Mouse (Mus musculus) lung, postnatal 0 days (tissue): ENCODE results near the gene Tmem258. TPM values are rescaled to one million over a fixed set of nuclear protein-coding genes. Genes with fewer than 3 reads are reported as not detected.

Experiments
- ATAC-seq: fragments of 200-750 bp; cut with Nextera tagmentation; 2 replicates; pipeline ENCODE4 v1.8.0; 2017; ENCODE audit warnings: moderate library complexity
- DNase-seq: peaks from one replicate; pipeline ENCODE4 v3.0.0-alpha.2; 2016; ENCODE audit warnings: low spot score
- H3K27ac ChIP-seq: fragments of 300-500 bp; sonication (generic); 2 replicates; pipeline ENCODE4 v1.5.1; 2014; ENCODE audit warnings: antibody characterized with exemption, mild to moderate bottlenecking, low read length, mixed read lengths
- H3K27me3 ChIP-seq: fragments of 300-500 bp; sonication (generic); replicated peaks from 2 replicates; pipeline ENCODE4 v1.6.1; 2014; ENCODE audit warnings: low read length, mixed read lengths; ENCODE audit not compliant: insufficient read depth
- H3K36me3 ChIP-seq: fragments of 300-500 bp; sonication (generic); 2 replicates; pipeline ENCODE4 v1.6.1; 2014; ENCODE audit warnings: low read length, mixed read lengths; ENCODE audit not compliant: insufficient read depth
- H3K4me1 ChIP-seq: fragments of 300-500 bp; sonication (generic); 2 replicates; pipeline ENCODE4 v1.6.1; 2014; ENCODE audit warnings: antibody characterized with exemption, low read depth, low read length, mixed read lengths; ENCODE audit not compliant: insufficient read depth
- H3K4me2 ChIP-seq: fragments of 300-500 bp; sonication (generic); replicated peaks from 2 replicates; pipeline ENCODE4 v1.6.1; 2014; ENCODE audit warnings: low read depth, mild to moderate bottlenecking, low read length, moderate library complexity, mixed read lengths
- H3K4me3 ChIP-seq: fragments of 300-500 bp; sonication (generic); 2 replicates; pipeline ENCODE4 v1.5.1; 2014; ENCODE audit warnings: low read depth, low read length
- H3K9ac ChIP-seq: fragments of 300-500 bp; sonication (generic); replicated peaks from 2 replicates; pipeline ENCODE4 v1.6.1; 2014; ENCODE audit warnings: low read depth, mild to moderate bottlenecking
- H3K9me3 ChIP-seq: fragments of 300-500 bp; sonication (generic); 2 replicates; pipeline ENCODE4 v1.6.1; 2016; ENCODE audit warnings: low read length, mixed read lengths
- CTCF ChIP-seq: IDR thresholded peaks from 2 replicates; pipeline ENCODE4 v1.5.1; 2016; ENCODE audit warnings: antibody characterized with exemption, mild to moderate bottlenecking
- EP300 ChIP-seq: IDR thresholded peaks from 2 replicates; pipeline ENCODE4 v1.6.1; 2016; ENCODE audit warnings: antibody characterized with exemption, mild to moderate bottlenecking, control low read depth
- whole genome bisulfite sequencing: fragments of 180-500 bp; shearing (Covaris S2); extraction: QIAGEN DNeasy Blood & Tissue Kit; methylation state at CpG from one replicate; pipeline ENCODE4 v1.1.7; 2014; 5-methylcytosine and 5-hydroxymethylcytosine counted together
- polyA plus RNA-seq: library from polyadenylated mRNA; unstranded; fragments of >200 nt; fragmentation: Nextera tagmentation; extraction: Ambion mirVana; gene quantifications from 2 replicates; pipeline ENCODE4 v1.2.1, GENCODE M21; 2015

Gene Tmem258
- polyA plus RNA-seq, 1 experiment from 2014 or later, result 394 TPM

GRCm38 (mm10) chr19:10188281-10188811 is 15.5 kb upstream of the Tmem258 start:
- TF ChIP-seq EP300 (no peak), CTCF (no peak)
- Histone ChIP-seq H3K36me3 (peaks cover 10% of the 10 kb centered on the region; the same call in 1 of the 2 replicates), H3K4me2 (no peak overlapping the region), H3K9me3 (no peaks in the 10 kb centered on the region), H3K4me1 (peaks cover 5% of the 10 kb centered on the region; the same call in 1 of the 2 replicates), H3K9ac (no peak overlapping the region), H3K27me3 (no peaks in the 10 kb centered on the region), H3K4me3 (no peak overlapping the region), H3K27ac (no peak overlapping the region)
- 84% methylated on average over 10 of the region's 10 CpGs for WGBS
- DNase-seq (no peak), ATAC-seq (no peak)

DNA sequence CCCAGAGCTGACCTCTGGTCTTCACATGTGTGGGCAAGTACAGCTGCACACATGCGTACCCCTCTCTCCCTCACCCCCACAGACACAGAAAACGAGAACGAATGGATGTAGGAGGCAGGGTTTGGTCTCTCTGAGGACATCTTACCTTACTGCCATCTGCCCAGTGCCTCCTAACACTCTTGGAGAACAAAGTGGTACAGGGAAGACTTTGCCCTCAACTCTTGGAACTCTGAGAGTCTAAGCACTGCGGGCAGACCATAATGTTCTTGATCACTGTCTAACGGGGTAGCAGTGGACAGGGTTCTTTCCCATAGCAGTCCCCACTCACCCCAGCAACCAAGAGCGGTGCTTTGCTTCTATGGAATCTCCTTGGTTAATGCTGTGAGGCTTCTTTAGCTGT is 14.8 kb upstream of the Tmem258 start:
- Histone ChIP-seq H3K36me3 (peaks cover 10% of the 10 kb centered on the region; the same call in 1 of the 2 replicates), H3K27me3 (no peaks in the 10 kb centered on the region), H3K9me3 (no peaks in the 10 kb centered on the region), H3K27ac (no peak overlapping the region), H3K9ac (no peak overlapping the region), H3K4me1 (peaks cover 3% of the 10 kb centered on the region; the same call in 1 of the 2 replicates), H3K4me3 (no peak overlapping the region), H3K4me2 (no peak overlapping the region)
- ATAC-seq (no peak), DNase-seq (no peak)
- 92% methylated on average over 6 of the region's 6 CpGs for WGBS
- no peak for TF ChIP-seq CTCF
- no peak for TF ChIP-seq EP300

DNA sequence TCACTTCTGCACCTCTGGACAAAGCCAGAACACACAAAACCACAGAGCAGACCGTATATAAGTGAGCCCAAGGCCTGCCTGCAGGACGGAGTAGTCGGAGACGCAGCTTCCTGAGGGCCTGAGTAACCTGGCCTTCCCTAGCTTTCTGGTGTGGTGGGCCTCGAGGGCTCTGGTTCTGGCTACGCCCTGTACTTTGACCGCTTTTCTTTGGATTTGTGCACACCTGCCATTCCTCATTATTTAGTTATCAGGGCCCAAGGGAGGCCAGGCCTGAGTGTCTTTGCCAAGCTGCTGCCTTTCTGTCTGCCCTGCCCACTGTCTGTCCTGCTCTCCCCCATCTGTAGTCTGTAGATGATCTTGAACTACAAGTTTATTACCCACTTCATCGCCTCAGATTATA is 13.9 kb upstream of the Tmem258 start:
- Histone ChIP-seq H3K4me1 (no peaks in the 10 kb centered on the region), H3K27me3 (no peaks in the 10 kb centered on the region), H3K9ac (no peak overlapping the region), H3K36me3 (peaks cover 10% of the 10 kb centered on the region; the same call in 1 of the 2 replicates), H3K4me3 (no peak overlapping the region), H3K27ac (no peak overlapping the region), H3K4me2 (no peak overlapping the region), H3K9me3 (no peaks in the 10 kb centered on the region)
- WGBS, result 90% methylated on average over 8 of the region's 8 CpGs
- DNase-seq (no peak), ATAC-seq (no peak)
- no peak for TF ChIP-seq CTCF
- TF ChIP-seq EP300, result no peak

GRCm38 (mm10) chr19:10190796-10191195 is 13.0 kb upstream of the Tmem258 start:
- peak; percentile 86 for TF ChIP-seq CTCF
- no peak for TF ChIP-seq EP300
- H3K27me3 ChIP-seq, result no peaks in the 10 kb centered on the region
- peak; percentile 52 for ATAC-seq
- peak; percentile 76 for DNase-seq
- no peak overlapping the region for H3K27ac ChIP-seq
- 28% methylated on average over 2 of the region's 2 CpGs for WGBS
- no peak overlapping the region for H3K9ac ChIP-seq
- peaks cover 10% of the 10 kb centered on the region; the same call in 1 of the 2 replicates for H3K36me3 ChIP-seq
- no peak overlapping the region for H3K4me3 ChIP-seq
- no peaks in the 10 kb centered on the region for H3K4me1 ChIP-seq
- no peaks in the 10 kb centered on the region for H3K9me3 ChIP-seq
- no peak overlapping the region for H3K4me2 ChIP-seq

- ATAC-seq (no peak), DNase-seq (peak; percentile 33)
- no peak overlapping the region for H3K4me2 ChIP-seq
- H3K27me3 ChIP-seq, result no peaks in the 10 kb centered on the region
- no peak overlapping the region for H3K27ac ChIP-seq
- no peak overlapping the region for H3K4me3 ChIP-seq
- H3K9ac ChIP-seq, result no peak overlapping the region
- H3K36me3 ChIP-seq, result peaks cover 10% of the 10 kb centered on the region; the same call in 1 of the 2 replicates
- no peaks in the 10 kb centered on the region for H3K4me1 ChIP-seq
- H3K9me3 ChIP-seq, result no peaks in the 10 kb centered on the region
- TF ChIP-seq EP300, result no peak
- TF ChIP-seq CTCF, result no peak
- 54% methylated on average over 7 of the region's 7 CpGs for WGBS
Measured at GRCm38 (mm10) chr19:10191326-10191725, 12.5 kb upstream of the Tmem258 start.

GRCm38 (mm10) chr19:10194337-10194736 is 9.5 kb upstream of the Tmem258 start:
- DNase-seq (no peak), ATAC-seq (no peak)
- no peak overlapping the region for H3K4me3 ChIP-seq
- no peak overlapping the region for H3K27ac ChIP-seq
- H3K9ac ChIP-seq, result no peak overlapping the region
- no peak overlapping the region for H3K4me2 ChIP-seq
- H3K4me1 ChIP-seq, result no peaks in the 10 kb centered on the region
- no peaks in the 10 kb centered on the region for H3K27me3 ChIP-seq
- WGBS, result 80% methylated on average over 11 of the region's 11 CpGs
- H3K36me3 ChIP-seq, result peaks cover 3% of the 10 kb centered on the region; the same call in 1 of the 2 replicates
- TF ChIP-seq EP300 (no peak), CTCF (no peak)
- H3K9me3 ChIP-seq, result no peaks in the 10 kb centered on the region

DNA sequence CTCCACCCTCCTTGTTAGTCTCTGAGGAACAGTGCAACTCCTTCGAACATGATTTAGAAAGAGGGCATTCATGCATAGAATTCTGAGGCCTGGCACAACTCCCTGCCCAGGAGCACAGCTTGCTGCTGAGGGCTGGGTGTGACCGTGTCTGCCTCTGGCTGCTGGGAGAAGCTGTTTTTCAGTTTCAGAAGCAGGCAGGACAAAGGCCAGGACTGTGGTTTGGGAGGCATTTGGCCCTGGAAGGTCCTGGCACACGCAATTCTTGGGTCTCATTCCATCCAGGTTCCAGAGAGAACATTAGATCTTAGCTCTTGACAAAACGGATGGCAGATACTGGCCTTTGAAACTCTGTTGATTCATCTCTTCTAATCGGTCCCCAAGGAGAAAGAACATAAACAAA is 8.6 kb upstream of the Tmem258 start:
- ATAC-seq (no peak), DNase-seq (no peak)
- no peak overlapping the region; the same call in 1 of the 2 replicates for H3K27ac ChIP-seq
- TF ChIP-seq CTCF (no peak), EP300 (no peak)
- no peak overlapping the region for H3K4me3 ChIP-seq
- no peak overlapping the region for H3K9ac ChIP-seq
- H3K4me1 ChIP-seq, result no peaks in the 10 kb centered on the region
- no peak overlapping the region for H3K4me2 ChIP-seq
- peaks cover 10% of the 10 kb centered on the region; the same call in 1 of the 2 replicates for H3K36me3 ChIP-seq
- WGBS, result 66% methylated on average over 5 of the region's 5 CpGs
- H3K27me3 ChIP-seq, result no peaks in the 10 kb centered on the region
- H3K9me3 ChIP-seq, result no peaks in the 10 kb centered on the region
